Mouse (Mus musculus) neutrophil, adult 59 days (primary cell): ENCODE results near the gene Macf1. TPM values are rescaled to one million over a fixed set of nuclear protein-coding genes. Genes with fewer than 3 reads are reported as not detected.

Experiments
- total RNA-seq, 2 experiments: library from RNA; stranded (reverse); gene quantifications; 1 replicate in 1 of 2; 2 replicates in 1 of 2; pipeline ENCODE4 v1.2.4; 2023

Gene Macf1
- 100 to 1,000 TPM; 160 to 173 TPM for total RNA-seq

GRCm38 (mm10) chr4:123684260-123684659, at the start of gene Macf1:
TSS of gene Macf1 (minus strand) at chr4:123684360.

GRCm38 (mm10) chr4:123717574-123718433, 33.6 kb upstream of the Macf1 start, which contains the start of gene Ndufs5:
TSS of gene Ndufs5 (minus strand) at chr4:123718202.

GRCm38 (mm10) chr4:123342642-123343470, 341.3 kb downstream of the Macf1 start, which contains the start of gene Bmp8a:
TSS of gene Bmp8a (minus strand) at chr4:123343252.

GRCm38 (mm10) chr4:123323534-123323933, 360.6 kb downstream of the Macf1 start, which contains the start of gene Oxct2a:
TSS of gene Oxct2a (minus strand) at chr4:123323634.

Other genes starting within 250 kb of the Macf1 start
- 10 to 100 TPM; 39.1 to 44.6 TPM for gene Ndufs5, start 33.8 kb upstream of the Macf1 start, total RNA-seq
- gene Akirin1, start 66.0 kb upstream of the Macf1 start, total RNA-seq = 10 to 100 TPM; 53.5 to 54.4 TPM
- gene Rhbdl2, start 103.5 kb upstream of the Macf1 start, total RNA-seq = not detected
- not detected for gene 4933427I04Rik, start 175.3 kb upstream of the Macf1 start, total RNA-seq
- gene Mycbp, start 220.5 kb upstream of the Macf1 start, total RNA-seq = 10 to 100 TPM in 1 of 2 experiments, 1 to 10 TPM in 1; 8.3 to 14.3 TPM
- gene Rragc, start 233.1 kb upstream of the Macf1 start, total RNA-seq = 10 to 100 TPM; 50.8 to 62.0 TPM
- 1 to 10 TPM in 1 of 2 experiments, under 1 TPM in 1; 0.84 to 1.0 TPM for gene 4930535I16Rik, start 233.7 kb upstream of the Macf1 start, total RNA-seq